In the genomic region with DNA sequence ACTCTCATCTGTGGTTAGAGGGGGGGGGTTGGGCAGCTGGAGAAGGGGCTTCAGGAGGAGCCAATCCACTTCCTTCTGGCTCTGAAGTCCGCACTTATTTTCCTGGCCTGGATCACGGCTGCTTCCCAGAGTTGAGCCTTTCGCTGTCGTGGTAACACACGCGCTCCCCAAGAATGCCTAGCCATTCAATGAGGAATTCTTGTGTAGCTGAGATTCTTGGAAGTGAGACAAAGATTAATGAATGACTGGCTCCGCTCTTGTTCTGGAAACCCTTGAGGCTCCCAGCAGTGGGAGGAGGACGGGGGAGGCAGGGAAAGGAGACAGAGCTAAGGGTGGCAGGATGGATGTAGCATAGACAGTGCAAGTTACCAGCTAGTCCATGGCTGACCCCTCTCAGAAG, we compare ENCODE assay signal across 7 mouse cellular contexts. TPM values are rescaled to one million over a fixed set of nuclear protein-coding genes. Genes with fewer than 3 reads are reported as not detected.
DNase-seq lines count a peak whose midpoint lies in the region; ATAC-seq lines count a peak whose summit lies in the region.

No protein-coding gene starts in this region.

- H3K4me3 ChIP-seq in hindbrain, embryonic 13.5 days, result no peak overlapping the region
- no peak overlapping the region for H3K4me3 ChIP-seq in midbrain, embryonic 12.5 days

- ATAC-seq in hindbrain, embryonic 13.5 days (ENCODE audit: low FRiP score), result peak; percentile 87
- peak; percentile 85 for ATAC-seq in midbrain, embryonic 12.5 days (ENCODE audit: low FRiP score, low read depth)
- ATAC-seq in megakaryocyte, adult 5-6 weeks (ENCODE audit: poor library complexity, severe bottlenecking), result no peak

- H3K36me3 ChIP-seq in hindbrain, embryonic 13.5 days, result no peaks in the 10 kb centered on the region
- no peaks in the 10 kb centered on the region for H3K36me3 ChIP-seq in midbrain, embryonic 12.5 days

- no peaks in the 10 kb centered on the region for H3K27me3 ChIP-seq in hindbrain, embryonic 13.5 days
- H3K27me3 ChIP-seq in midbrain, embryonic 12.5 days, result no peaks in the 10 kb centered on the region; the same call in 1 of the 2 replicates

- DNase-seq in brain, adult 2 months (ENCODE audit: low read depth, low spot score), result peak; percentile 69
- DNase-seq in embryo, embryonic 9.5 days (ENCODE audit: extremely low spot score), result peak; percentile 58
- DNase-seq in left cerebral cortex, adult 11 months (ENCODE audit: low spot score), result peak; percentile 48
- no peak for DNase-seq in T-cell, adult 2 months (ENCODE audit: low spot score)

- WGBS in hindbrain, embryonic 13.5 days, result 5% methylated on average over 8 of the region's 8 CpGs
- WGBS in midbrain, embryonic 12.5 days, result 9% methylated on average over 8 of the region's 8 CpGs

- 0 out of 2 replicates have a peak overlapping the region, but pooled peaks have one; percentile 13 for H3K4me2 ChIP-seq in hindbrain, embryonic 13.5 days
- no peak overlapping the region for H3K4me2 ChIP-seq in midbrain, embryonic 12.5 days (replicated peaks)

- peak overlapping the region; percentile 66; the same call in 1 of the 2 replicates for H3K27ac ChIP-seq in hindbrain, embryonic 13.5 days
- H3K27ac ChIP-seq in midbrain, embryonic 12.5 days (replicated peaks), result 0 out of 2 replicates have a peak overlapping the region, but pooled peaks have one; percentile 25

- no peak overlapping the region for H3K9ac ChIP-seq in hindbrain, embryonic 13.5 days
- no peak overlapping the region for H3K9ac ChIP-seq in midbrain, embryonic 12.5 days (replicated peaks)

- H3K9me3 ChIP-seq in hindbrain, embryonic 13.5 days, result no peaks in the 10 kb centered on the region
- H3K9me3 ChIP-seq in midbrain, embryonic 12.5 days, result no peaks in the 10 kb centered on the region

- H3K4me1 ChIP-seq in hindbrain, embryonic 13.5 days (replicated peaks), result peaks cover 34% of the 10 kb centered on the region
- H3K4me1 ChIP-seq in midbrain, embryonic 12.5 days, result peaks cover 32% of the 10 kb centered on the region

RNA-seq across cellular contexts. Expression of a gene that starts 24.9 kb away (rescaled TPM):
- 3.7 and 3.9 TPM in 2 replicates for polyA plus RNA-seq in hindbrain, embryonic 13.5 days (2015; fragmentation: Nextera tagmentation; extraction: Ambion mirVana)
- polyA plus RNA-seq in midbrain, embryonic 12.5 days (2016; fragmentation: Nextera tagmentation; extraction: Ambion mirVana), result 1.9 and 2.0 TPM in 2 replicates
- not detected in 2 replicates for total RNA-seq in megakaryocyte, adult 5-6 weeks (2015)
- total RNA-seq in megakaryocyte, adult 5-6 weeks (2017), result under 0.01 and 0.04 TPM in 2 replicates
